Mouse (Mus musculus): Measurements from ENCODE around the gene Apoe. TPM values are rescaled to one million over a fixed set of nuclear protein-coding genes. Genes with fewer than 3 reads are reported as not detected.

Gene Apoe
- polyA plus RNA-seq, 1 experiment from 2014 or later, result 200 TPM

Other genes with a start within 250 kb of the Apoe start
- 10.2 and 12.4 TPM in 2 replicates for gene Mark4, start 240.4 kb downstream of the Apoe start, polyA plus RNA-seq (2015; fragmentation: Nextera tagmentation; extraction: Ambion mirVana)
- 0.73 and 0.84 TPM in 2 replicates for gene Exoc3l2, start 235.9 kb downstream of the Apoe start, polyA plus RNA-seq (2015; fragmentation: Nextera tagmentation; extraction: Ambion mirVana)
- gene Bloc1s3, start 190.8 kb downstream of the Apoe start, polyA plus RNA-seq (2015; fragmentation: Nextera tagmentation; extraction: Ambion mirVana), result 2.3 and 2.7 TPM in 2 replicates
- gene Trappc6a, start 190.8 kb downstream of the Apoe start, polyA plus RNA-seq (2015; fragmentation: Nextera tagmentation; extraction: Ambion mirVana), result 60.2 and 64.1 TPM in 2 replicates
- gene Nkpd1, start 181.3 kb downstream of the Apoe start, polyA plus RNA-seq (2015; fragmentation: Nextera tagmentation; extraction: Ambion mirVana), result 0.08 and 0.15 TPM in 2 replicates
- gene Ppp1r37, start 136.1 kb downstream of the Apoe start, polyA plus RNA-seq (2015; fragmentation: Nextera tagmentation; extraction: Ambion mirVana), result 26.0 and 30.3 TPM in 2 replicates
- 0.67 and 0.83 TPM in 2 replicates for gene Zfp296, start 121.9 kb downstream of the Apoe start, polyA plus RNA-seq (2015; fragmentation: Nextera tagmentation; extraction: Ambion mirVana)
- gene Gemin7, start 121.6 kb downstream of the Apoe start, polyA plus RNA-seq (2015; fragmentation: Nextera tagmentation; extraction: Ambion mirVana), result 169 and 174 TPM in 2 replicates
- 61.2 and 73.9 TPM in 2 replicates for gene Clasrp, start 94.7 kb downstream of the Apoe start, polyA plus RNA-seq (2015; fragmentation: Nextera tagmentation; extraction: Ambion mirVana)
- gene Relb, start 69.8 kb downstream of the Apoe start, polyA plus RNA-seq (2015; fragmentation: Nextera tagmentation; extraction: Ambion mirVana), result 7.5 and 10.5 TPM in 2 replicates
- 69.8 and 74.7 TPM in 2 replicates for gene Clptm1, start 34.2 kb downstream of the Apoe start, polyA plus RNA-seq (2015; fragmentation: Nextera tagmentation; extraction: Ambion mirVana)
- 11.5 TPM in 1 of 2 replicates, not detected in the other for gene Apoc2, start 21.2 kb downstream of the Apoe start, polyA plus RNA-seq (2015; fragmentation: Nextera tagmentation; extraction: Ambion mirVana)
- gene Gm44805, start 17.8 kb downstream of the Apoe start, polyA plus RNA-seq (2015; fragmentation: Nextera tagmentation; extraction: Ambion mirVana), result 0.69 TPM in 1 of 2 replicates, not detected in the other
- 1.5 TPM in 1 of 2 replicates, not detected in the other for gene Apoc4, start 17.7 kb downstream of the Apoe start, polyA plus RNA-seq (2015; fragmentation: Nextera tagmentation; extraction: Ambion mirVana)
- 10.3 and 17.3 TPM in 2 replicates for gene Apoc1, start 6.5 kb downstream of the Apoe start, polyA plus RNA-seq (2015; fragmentation: Nextera tagmentation; extraction: Ambion mirVana)
- gene Tomm40, start 16.2 kb upstream of the Apoe start, polyA plus RNA-seq (2015; fragmentation: Nextera tagmentation; extraction: Ambion mirVana), result 112 and 139 TPM in 2 replicates
- gene Nectin2, start 51.3 kb upstream of the Apoe start, polyA plus RNA-seq (2015; fragmentation: Nextera tagmentation; extraction: Ambion mirVana), result 82.9 and 87.0 TPM in 2 replicates
- 98.1 and 116 TPM in 2 replicates for gene Bcam, start 71.8 kb upstream of the Apoe start, polyA plus RNA-seq (2015; fragmentation: Nextera tagmentation; extraction: Ambion mirVana)
- gene Cblc, start 97.6 kb upstream of the Apoe start, polyA plus RNA-seq (2015; fragmentation: Nextera tagmentation; extraction: Ambion mirVana), result 8.1 and 10.4 TPM in 2 replicates
- 2.2 and 3.6 TPM in 2 replicates for gene Bcl3, start 123.6 kb upstream of the Apoe start, polyA plus RNA-seq (2015; fragmentation: Nextera tagmentation; extraction: Ambion mirVana)
- gene Gm19345, start 152.8 kb upstream of the Apoe start, polyA plus RNA-seq (2015; fragmentation: Nextera tagmentation; extraction: Ambion mirVana), result 0.28 and 0.72 TPM in 2 replicates
- gene Ceacam16, start 162.1 kb upstream of the Apoe start, polyA plus RNA-seq (2015; fragmentation: Nextera tagmentation; extraction: Ambion mirVana), result not detected in 2 replicates
- gene Ceacam19, start 188.8 kb upstream of the Apoe start, polyA plus RNA-seq (2015; fragmentation: Nextera tagmentation; extraction: Ambion mirVana), result 0.25 and 0.48 TPM in 2 replicates
- 12.0 and 12.9 TPM in 2 replicates for gene Pvr, start 222.0 kb upstream of the Apoe start, polyA plus RNA-seq (2015; fragmentation: Nextera tagmentation; extraction: Ambion mirVana)

Measured in embryonic facial prominence, embryonic 13.5 days (tissue).